Mouse (Mus musculus) lung, postnatal 0 days (tissue): ENCODE data around the gene B4galnt2. TPM values are rescaled to one million over a fixed set of nuclear protein-coding genes. Genes with fewer than 3 reads are reported as not detected.

ENCODE experiments used
- ATAC-seq: fragments of 200-750 bp; cut with Nextera tagmentation; 2 replicates; pipeline ENCODE4 v1.8.0; 2017; ENCODE audit warnings: moderate library complexity
- DNase-seq: peaks from one replicate; pipeline ENCODE4 v3.0.0-alpha.2; 2016; ENCODE audit warnings: low spot score
- H3K27ac ChIP-seq: fragments of 300-500 bp; sonication (generic); 2 replicates; pipeline ENCODE4 v1.5.1; 2014; ENCODE audit warnings: antibody characterized with exemption, mild to moderate bottlenecking, low read length, mixed read lengths
- H3K27me3 ChIP-seq: fragments of 300-500 bp; sonication (generic); replicated peaks from 2 replicates; pipeline ENCODE4 v1.6.1; 2014; ENCODE audit warnings: low read length, mixed read lengths; ENCODE audit not compliant: insufficient read depth
- H3K36me3 ChIP-seq: fragments of 300-500 bp; sonication (generic); 2 replicates; pipeline ENCODE4 v1.6.1; 2014; ENCODE audit warnings: low read length, mixed read lengths; ENCODE audit not compliant: insufficient read depth
- H3K4me1 ChIP-seq: fragments of 300-500 bp; sonication (generic); 2 replicates; pipeline ENCODE4 v1.6.1; 2014; ENCODE audit warnings: antibody characterized with exemption, low read depth, low read length, mixed read lengths; ENCODE audit not compliant: insufficient read depth
- H3K4me2 ChIP-seq: fragments of 300-500 bp; sonication (generic); replicated peaks from 2 replicates; pipeline ENCODE4 v1.6.1; 2014; ENCODE audit warnings: low read depth, mild to moderate bottlenecking, low read length, moderate library complexity, mixed read lengths
- H3K4me3 ChIP-seq: fragments of 300-500 bp; sonication (generic); 2 replicates; pipeline ENCODE4 v1.5.1; 2014; ENCODE audit warnings: low read depth, low read length
- H3K9ac ChIP-seq: fragments of 300-500 bp; sonication (generic); replicated peaks from 2 replicates; pipeline ENCODE4 v1.6.1; 2014; ENCODE audit warnings: low read depth, mild to moderate bottlenecking
- H3K9me3 ChIP-seq: fragments of 300-500 bp; sonication (generic); 2 replicates; pipeline ENCODE4 v1.6.1; 2016; ENCODE audit warnings: low read length, mixed read lengths
- CTCF ChIP-seq: IDR thresholded peaks from 2 replicates; pipeline ENCODE4 v1.5.1; 2016; ENCODE audit warnings: antibody characterized with exemption, mild to moderate bottlenecking
- EP300 ChIP-seq: IDR thresholded peaks from 2 replicates; pipeline ENCODE4 v1.6.1; 2016; ENCODE audit warnings: antibody characterized with exemption, mild to moderate bottlenecking, control low read depth
- WGBS: fragments of 180-500 bp; shearing (Covaris S2); extraction: QIAGEN DNeasy Blood & Tissue Kit; methylation state at CpG from one replicate; pipeline ENCODE4 v1.1.7; 2014; 5-methylcytosine and 5-hydroxymethylcytosine counted together
- polyA plus RNA-seq: library from polyadenylated mRNA; unstranded; fragments of >200 nt; fragmentation: Nextera tagmentation; extraction: Ambion mirVana; gene quantifications from 2 replicates; pipeline ENCODE4 v1.2.1, GENCODE M21; 2015

The B4galnt2 gene
- polyA plus RNA-seq, 1 experiment from 2014 or later, result not detected

DNA sequence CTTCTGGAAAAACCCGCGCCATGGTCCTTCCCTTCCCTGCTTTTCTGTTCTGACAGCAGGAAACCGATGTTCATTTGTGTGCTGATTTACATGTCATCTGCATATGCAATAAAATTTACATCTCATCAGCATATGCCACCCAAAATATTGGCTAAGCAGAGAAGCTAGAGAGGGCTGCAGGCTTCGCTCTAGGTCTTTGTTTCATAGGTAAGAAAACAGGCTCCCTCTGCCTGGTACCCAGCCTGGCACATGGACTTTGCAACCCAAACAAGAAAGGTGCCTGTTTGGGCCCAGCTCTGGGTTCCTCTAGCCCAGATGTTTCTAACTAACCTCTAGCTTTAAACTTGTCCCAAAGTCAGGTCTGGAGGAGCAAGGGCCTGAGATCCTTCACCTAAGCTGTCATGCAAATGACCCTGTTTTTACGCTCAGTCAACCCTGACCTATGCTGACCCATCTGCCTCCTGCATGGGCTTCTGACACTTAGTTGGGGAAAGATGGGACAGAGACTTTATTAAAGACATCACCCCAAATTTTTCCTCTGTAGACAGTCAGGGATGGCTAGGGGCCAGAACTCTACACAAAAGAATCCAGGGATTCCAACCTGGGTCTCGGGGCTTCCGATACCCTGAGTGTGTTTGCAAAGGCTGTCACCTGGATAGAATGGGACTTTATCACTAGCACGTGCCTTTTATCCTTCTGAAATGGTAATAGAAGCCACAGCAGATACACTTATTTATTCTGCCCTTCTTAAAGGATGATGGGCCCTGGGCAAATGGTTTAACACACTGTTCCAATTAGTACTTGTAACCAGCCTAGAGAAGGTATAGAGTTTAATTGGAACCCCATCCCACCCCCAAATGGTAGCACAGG lies 75.5 kb downstream of the B4galnt2 start:
- ATAC-seq, result no peak
- 72% methylated on average over 8 of the region's 8 CpGs for WGBS

DNA sequence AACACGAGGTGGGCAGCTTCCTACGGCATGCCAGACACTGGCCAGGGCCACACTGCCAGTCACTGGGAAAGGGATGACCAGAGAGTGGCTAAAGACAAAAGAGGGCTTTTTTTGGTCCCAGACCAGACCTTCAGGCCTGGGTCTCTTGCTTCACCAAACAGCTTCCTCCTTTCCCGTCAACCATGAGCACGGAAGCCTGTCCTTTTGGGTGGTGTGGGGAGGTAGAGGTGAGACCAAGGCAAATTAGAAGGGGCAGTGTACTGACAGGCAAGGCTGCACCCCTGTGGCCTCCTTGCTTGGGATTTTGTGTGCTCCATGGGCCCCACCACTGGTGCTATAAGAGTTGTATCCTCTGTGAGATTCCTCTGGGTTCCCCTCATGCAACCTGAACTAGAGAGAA lies 76.1 kb downstream of the B4galnt2 start:
- peak overlapping the region; percentile 21 for H3K27ac ChIP-seq
- H3K4me3 ChIP-seq, result 0 out of 2 replicates have a peak overlapping the region, but pooled peaks have one; percentile 5
- H3K4me1 ChIP-seq, result peaks cover 27% of the 10 kb centered on the region
- no peaks in the 10 kb centered on the region for H3K36me3 ChIP-seq
- H3K9ac ChIP-seq, result no peak overlapping the region
- TF ChIP-seq CTCF (no peak), EP300 (no peak)
- no peaks in the 10 kb centered on the region for H3K27me3 ChIP-seq
- 65% methylated on average over 4 of the region's 4 CpGs for WGBS
- no peak for ATAC-seq
- DNase-seq, result no peak
- no peaks in the 10 kb centered on the region for H3K9me3 ChIP-seq
- peak overlapping the region; percentile 19; the same call in 1 of the 2 replicates for H3K4me2 ChIP-seq

More for the DNA sequence above, 75.5 kb downstream of the B4galnt2 start:
- peak overlapping the region; percentile 21 for H3K27ac ChIP-seq
- no peak overlapping the region for H3K9ac ChIP-seq
- no peaks in the 10 kb centered on the region for H3K27me3 ChIP-seq
- TF ChIP-seq CTCF (no peak), EP300 (no peak)
- H3K36me3 ChIP-seq, result no peaks in the 10 kb centered on the region
- H3K4me2 ChIP-seq, result peak overlapping the region; percentile 19; the same call in 1 of the 2 replicates
- no peak overlapping the region for H3K4me3 ChIP-seq
- H3K4me1 ChIP-seq, result peaks cover 23% of the 10 kb centered on the region
- DNase-seq, result no peak
- no peaks in the 10 kb centered on the region for H3K9me3 ChIP-seq

DNA sequence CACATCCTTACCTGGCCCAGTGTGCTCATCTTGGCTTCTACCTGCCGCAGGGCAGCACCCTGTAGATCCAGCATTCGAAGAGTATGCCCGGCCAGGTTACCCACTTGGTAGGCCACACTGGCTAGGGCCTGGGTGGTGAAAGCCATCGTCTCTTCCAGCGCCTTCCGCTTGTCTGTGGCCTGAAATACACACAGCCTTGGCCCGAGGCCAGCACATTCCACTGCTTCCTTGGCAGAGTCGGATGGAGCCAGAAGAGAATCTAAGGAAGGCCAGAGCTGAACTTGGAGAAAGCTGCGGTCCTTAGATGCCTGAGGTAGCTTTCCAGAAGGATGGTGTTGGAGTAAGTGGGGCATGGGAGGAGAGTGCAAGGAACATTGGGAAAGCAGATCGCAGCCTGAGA lies 77.6 kb downstream of the B4galnt2 start, which contains the start of gene Gngt2:
Gene Gngt2, plus strand, starts transcription at position 158 of the 400 bp plus-strand sequence.
- Histone ChIP-seq H3K9me3 (no peaks in the 10 kb centered on the region), H3K9ac (no peak within 1 kb of the TSS), H3K27me3 (0 out of 2 replicates have a peak, but pooled peaks cover 9% of the 10 kb centered on the region), H3K4me3 (no peak within 1 kb of the TSS), H3K4me2 (no peak within 1 kb of the TSS; the same call in 1 of the 2 replicates), H3K36me3 (no peaks in the 10 kb centered on the region), H3K4me1 (peaks cover 27% of the 10 kb centered on the region), H3K27ac (peak within 1 kb of the TSS; percentile 62)
- DNase-seq (peak; percentile 87), ATAC-seq (peak; percentile 63)
- 16% methylated on average over 10 of the region's 10 CpGs for WGBS
- TF ChIP-seq CTCF (no peak), EP300 (no peak)

DNA sequence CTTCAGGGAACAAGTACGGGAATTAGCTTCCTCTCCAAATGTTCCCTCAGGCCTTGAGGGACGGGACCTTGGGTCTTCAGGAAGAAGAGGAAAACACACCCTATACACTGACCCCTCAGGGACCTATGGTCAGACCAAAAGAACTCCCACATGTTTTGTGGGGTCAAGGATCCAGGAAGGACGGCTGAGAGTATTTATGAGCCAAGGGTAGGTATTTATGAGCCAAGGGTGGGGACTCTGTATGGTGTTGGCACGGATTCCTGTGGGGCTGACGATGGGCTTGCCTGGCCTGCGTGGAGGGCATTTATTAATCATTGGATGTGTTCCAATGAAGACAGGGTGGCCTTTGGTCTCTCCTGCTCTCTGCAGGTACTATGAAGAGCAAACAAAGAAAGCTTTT lies 78.3 kb downstream of the B4galnt2 start:
- Histone ChIP-seq H3K4me1 (peaks cover 28% of the 10 kb centered on the region), H3K4me3 (no peak overlapping the region), H3K9ac (no peak overlapping the region), H3K27ac (peak overlapping the region; percentile 62; the same call in 1 of the 2 replicates), H3K4me2 (no peak overlapping the region), H3K27me3 (peaks cover 13% of the 10 kb centered on the region; the same call in 1 of the 2 replicates), H3K36me3 (no peaks in the 10 kb centered on the region), H3K9me3 (no peaks in the 10 kb centered on the region)
- ATAC-seq (peak; percentile 40), DNase-seq (peak; percentile 36)
- TF ChIP-seq EP300, result peak; percentile 71; the same call in 1 of the 2 replicates
- TF ChIP-seq CTCF, result no peak
- WGBS, result 33% methylated on average over 6 of the region's 6 CpGs

DNA sequence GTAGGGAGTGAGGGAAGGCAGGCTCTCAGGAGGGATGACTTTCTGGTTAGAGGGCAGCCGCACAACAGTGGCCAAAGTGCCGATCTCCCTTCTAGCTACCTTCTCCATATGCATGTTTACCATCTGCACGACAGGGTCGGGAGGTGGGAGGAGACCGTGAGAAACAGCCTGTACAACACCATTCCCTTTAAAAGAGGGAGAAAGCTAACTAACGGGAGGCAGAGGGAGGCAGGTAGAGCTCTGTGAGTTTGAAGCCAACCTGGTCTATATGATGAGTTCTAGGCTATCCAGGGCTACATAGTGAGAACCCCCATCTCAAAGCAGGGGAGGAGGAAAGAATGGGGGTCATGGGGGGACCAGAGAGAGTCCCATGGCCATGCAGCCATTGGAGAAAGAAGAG lies 78.9 kb downstream of the B4galnt2 start:
- Histone ChIP-seq H3K4me1 (peaks cover 34% of the 10 kb centered on the region), H3K4me2 (no peak overlapping the region), H3K27ac (no peak overlapping the region; the same call in 1 of the 2 replicates), H3K4me3 (no peak overlapping the region), H3K27me3 (peaks cover 19% of the 10 kb centered on the region; the same call in 1 of the 2 replicates), H3K9me3 (no peaks in the 10 kb centered on the region), H3K9ac (no peak overlapping the region), H3K36me3 (no peaks in the 10 kb centered on the region)
- no peak for ATAC-seq
- 24% methylated on average over 6 of the region's 6 CpGs for WGBS
- no peak for DNase-seq
- TF ChIP-seq CTCF (no peak), EP300 (no peak)
